Mouse (Mus musculus): ENCODE measurements around the gene Olfr1200. TPM values are rescaled to one million over a fixed set of nuclear protein-coding genes. Genes with fewer than 3 reads are reported as not detected.

The Olfr1200 gene
- not detected in 2 replicates for polyA plus RNA-seq (2012; rRNA removed)

DNA sequence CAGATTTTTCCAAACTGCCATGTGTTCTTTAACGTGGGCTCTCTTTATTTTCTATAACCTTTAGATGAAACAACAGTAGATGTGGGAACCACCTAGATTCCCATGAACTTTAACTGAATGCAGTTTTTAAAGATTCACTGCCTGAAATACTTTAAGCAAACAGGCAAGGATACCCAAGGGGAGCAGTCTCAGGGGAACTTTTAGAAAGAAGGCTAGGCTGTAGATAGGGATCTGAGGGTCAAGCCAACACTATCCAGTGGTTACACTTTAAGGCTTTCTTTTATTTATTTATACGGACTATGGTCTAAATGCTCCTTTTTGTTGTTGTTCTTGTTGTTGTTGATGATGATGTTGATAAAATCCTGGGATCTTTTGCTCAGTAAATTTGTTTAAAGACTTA is at the start of gene Olfr1200:
TSS of gene Olfr1200 (minus strand) at position 101 of the 400 bp plus-strand sequence.
- DNase-seq (ENCODE audit: low spot score): no peak

DNA sequence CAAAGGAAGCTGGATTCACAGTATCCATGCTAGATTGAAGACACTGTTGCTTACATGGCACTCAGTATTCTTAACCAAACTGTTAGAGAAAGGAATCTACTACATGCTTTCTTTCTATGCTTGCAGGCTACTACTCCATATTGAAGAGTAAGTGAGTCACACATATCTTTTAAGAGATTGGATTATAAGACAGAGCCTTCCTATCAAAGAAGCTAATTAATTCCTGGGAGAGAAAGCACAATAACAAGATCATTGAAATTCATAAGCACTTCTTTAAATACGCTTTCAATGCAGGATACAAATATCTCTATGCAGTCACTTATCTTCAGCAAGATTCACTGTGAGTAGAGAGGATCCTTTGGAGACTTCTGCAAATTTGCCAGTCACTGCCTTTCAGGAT is 43.9 kb upstream of the Olfr1200 start, which contains the start of gene Olfr1202:
TSS of gene Olfr1202 (plus strand) at position 301 of the 400 bp plus-strand sequence.
- no peak for DNase-seq (ENCODE audit: low spot score)

DNA sequence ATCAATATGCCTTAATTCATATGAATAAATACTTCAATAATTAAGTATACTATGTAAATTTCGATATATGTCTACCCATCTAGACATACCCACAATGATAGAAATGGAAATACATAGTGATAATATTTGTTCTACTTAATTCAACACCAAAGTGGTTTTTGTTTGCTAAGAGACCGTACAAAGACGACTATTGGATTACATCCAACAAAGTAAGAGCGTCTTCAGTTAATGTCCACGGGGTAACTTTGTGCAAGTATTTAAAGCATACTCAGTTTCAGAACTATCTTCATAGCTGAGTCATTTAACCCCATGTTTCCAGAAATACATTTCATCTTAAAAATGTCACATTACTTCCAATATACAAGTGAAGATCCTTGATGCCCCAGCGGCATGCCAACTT is 22.4 kb upstream of the Olfr1200 start, which contains the start of gene Olfr1201:
TSS of gene Olfr1201 (plus strand) at position 301 of the 400 bp plus-strand sequence.
- no peak for DNase-seq (ENCODE audit: low spot score)

DNA sequence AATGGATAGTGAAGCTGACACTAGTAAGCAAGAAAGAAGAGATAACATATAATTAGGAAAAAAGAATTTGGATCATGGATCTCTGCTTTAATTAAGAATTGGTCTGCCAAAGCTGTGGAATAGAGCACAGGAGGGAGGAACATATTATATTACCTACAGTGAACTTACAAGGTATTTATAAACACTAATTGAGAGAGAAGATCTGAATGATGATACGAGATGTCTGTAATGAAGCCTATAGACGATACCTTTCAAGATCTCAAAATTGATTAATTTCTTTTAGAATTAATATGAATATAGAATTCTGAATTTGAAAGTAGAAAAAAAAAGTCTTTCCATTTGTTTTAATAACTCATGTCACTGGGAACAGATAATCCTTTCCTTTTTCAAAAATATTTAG is 9.9 kb downstream of the Olfr1200 start, which contains the start of gene Olfr1199:
TSS of gene Olfr1199 (minus strand) at position 101 of the 400 bp plus-strand sequence.
- no peak for DNase-seq (ENCODE audit: low spot score)

DNA sequence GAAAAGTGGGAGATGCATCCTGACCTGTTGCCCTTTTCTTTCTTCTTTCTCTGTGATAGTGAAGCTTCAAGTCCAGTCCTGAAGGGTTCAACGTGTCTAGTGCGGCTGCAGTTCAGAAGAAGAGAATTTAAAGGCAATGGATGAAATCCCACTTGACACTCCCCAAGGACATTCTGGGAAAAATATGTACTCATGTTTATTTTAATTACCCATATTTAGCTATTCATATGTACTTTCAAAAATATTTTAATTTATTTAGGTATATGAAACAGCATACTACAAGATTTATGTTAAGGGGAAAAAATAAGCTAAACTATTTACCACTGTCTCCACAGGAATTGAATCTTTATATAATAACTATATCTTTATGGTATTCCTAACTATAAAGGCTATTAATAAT is 19.0 kb downstream of the Olfr1200 start, which contains the start of gene Olfr1198:
TSS of gene Olfr1198 (minus strand) at position 101 of the 400 bp plus-strand sequence.
- DNase-seq (ENCODE audit: low spot score): no peak

DNA sequence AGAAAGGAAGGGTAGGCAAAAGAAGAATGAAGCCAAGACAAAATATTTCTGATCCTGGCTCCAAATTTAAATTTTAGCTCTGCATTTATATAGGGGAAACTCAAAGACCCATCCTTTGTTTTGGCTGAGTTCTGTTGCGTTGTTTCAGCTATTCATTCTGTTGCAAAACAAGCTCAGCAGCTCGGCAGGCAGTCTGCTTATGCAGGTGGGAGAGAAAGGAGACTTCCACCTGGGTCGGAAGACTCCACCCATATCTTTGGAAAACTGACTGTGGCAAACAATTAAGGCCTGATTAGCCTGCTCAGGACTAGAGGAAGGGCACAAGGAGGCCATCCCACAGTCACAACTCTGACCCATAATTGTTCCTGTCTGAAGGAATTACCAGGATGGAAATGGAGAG is 26.9 kb downstream of the Olfr1200 start:
- no peak for DNase-seq (ENCODE audit: low spot score)

DNA sequence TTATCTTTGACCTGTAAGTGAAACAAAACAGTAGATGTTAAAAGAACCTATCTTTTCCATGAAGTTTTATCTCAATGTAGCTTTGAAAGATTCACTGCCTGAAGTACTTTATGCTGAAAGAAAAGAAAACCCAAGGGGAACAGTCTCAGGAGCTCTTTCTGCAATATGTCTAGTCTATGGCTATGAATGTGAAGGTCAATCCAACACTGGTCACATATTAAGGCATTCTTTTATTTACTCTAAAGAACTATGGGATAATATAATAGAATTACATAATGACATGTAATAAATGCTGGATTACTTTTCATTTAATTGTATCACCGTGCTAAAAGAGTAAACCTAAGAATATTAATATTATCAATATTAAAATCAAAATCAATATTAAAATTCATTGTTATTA is 38.0 kb downstream of the Olfr1200 start, which contains the start of gene Olfr1197:
TSS of gene Olfr1197 (minus strand) at position 101 of the 400 bp plus-strand sequence.
- no peak for DNase-seq (ENCODE audit: low spot score)

Other genes starting within 250 kb of the Olfr1200 start
- not detected in 2 replicates for gene Olfr1188, start 213.6 kb downstream of the Olfr1200 start, polyA plus RNA-seq (2012; rRNA removed)
- gene Olfr1189, start 184.0 kb downstream of the Olfr1200 start, polyA plus RNA-seq (2012; rRNA removed): not detected in 2 replicates
- gene Olfr1191-ps1, start 129.9 kb downstream of the Olfr1200 start, polyA plus RNA-seq (2012; rRNA removed): not detected in 2 replicates
- gene Olfr1192-ps1, start 122.0 kb downstream of the Olfr1200 start, polyA plus RNA-seq (2012; rRNA removed): not detected in 2 replicates
- gene Olfr1193, start 94.9 kb downstream of the Olfr1200 start, polyA plus RNA-seq (2012; rRNA removed): not detected in 2 replicates
- not detected in 2 replicates for gene Olfr1195, start 81.3 kb downstream of the Olfr1200 start, polyA plus RNA-seq (2012; rRNA removed)
- not detected in 2 replicates for gene Olfr1196, start 65.9 kb downstream of the Olfr1200 start, polyA plus RNA-seq (2012; rRNA removed)
- not detected in 2 replicates for gene Olfr1197, start 38.1 kb downstream of the Olfr1200 start, polyA plus RNA-seq (2012; rRNA removed)
- not detected in 2 replicates for gene Olfr1198, start 19.1 kb downstream of the Olfr1200 start, polyA plus RNA-seq (2012; rRNA removed)
- gene Olfr1199, start 10.0 kb downstream of the Olfr1200 start, polyA plus RNA-seq (2012; rRNA removed): not detected in 2 replicates
- not detected in 2 replicates for gene Olfr1201, start 22.5 kb upstream of the Olfr1200 start, polyA plus RNA-seq (2012; rRNA removed)
- not detected in 2 replicates for gene Olfr1202, start 44.0 kb upstream of the Olfr1200 start, polyA plus RNA-seq (2012; rRNA removed)
- gene Olfr1205, start 59.2 kb upstream of the Olfr1200 start, polyA plus RNA-seq (2012; rRNA removed): not detected in 2 replicates
- not detected in 2 replicates for gene Olfr1204, start 78.8 kb upstream of the Olfr1200 start, polyA plus RNA-seq (2012; rRNA removed)
- gene Olfr1206, start 92.7 kb upstream of the Olfr1200 start, polyA plus RNA-seq (2012; rRNA removed): not detected in 2 replicates
- not detected in 2 replicates for gene Olfr1208, start 131.8 kb upstream of the Olfr1200 start, polyA plus RNA-seq (2012; rRNA removed)
- gene Olfr1209, start 144.7 kb upstream of the Olfr1200 start, polyA plus RNA-seq (2012; rRNA removed): not detected in 2 replicates
- not detected in 2 replicates for gene Olfr1211, start 167.6 kb upstream of the Olfr1200 start, polyA plus RNA-seq (2012; rRNA removed)
- gene Olfr1212, start 183.5 kb upstream of the Olfr1200 start, polyA plus RNA-seq (2012; rRNA removed): not detected in 2 replicates
- not detected in 2 replicates for gene Gm13762, start 209.8 kb upstream of the Olfr1200 start, polyA plus RNA-seq (2012; rRNA removed)
- gene Olfr1214, start 222.2 kb upstream of the Olfr1200 start, polyA plus RNA-seq (2012; rRNA removed): not detected in 2 replicates
- not detected in 2 replicates for gene Olfr1215, start 236.5 kb upstream of the Olfr1200 start, polyA plus RNA-seq (2012; rRNA removed)
- gene Olfr1216, start 247.9 kb upstream of the Olfr1200 start, polyA plus RNA-seq (2012; rRNA removed): not detected in 2 replicates

All from urinary bladder, adult 2 months (tissue).